Mouse (Mus musculus): Measurements from ENCODE around the gene Best2.

- TF ChIP-seq CTCF (IDR thresholded peaks at IDR 0.05; ENCODE audit: low read depth, low read length) = no peak
- TF ChIP-seq POLR2A (IDR thresholded peaks at IDR 0.05; ENCODE audit: extremely low read depth, insufficient read depth, low read length) = no peak
These were observed 50.4 kb downstream of the Best2 start for GRCm38 (mm10) chr8:84963952-84964351.
